Mouse (Mus musculus) right cerebral cortex, postnatal 25 days (tissue): ENCODE results near the gene Gm40193.

ENCODE experiments used
- DNase-seq: peaks from one replicate; pipeline ENCODE4 v3.0.0; 2022

Gm40193 gene

DNA sequence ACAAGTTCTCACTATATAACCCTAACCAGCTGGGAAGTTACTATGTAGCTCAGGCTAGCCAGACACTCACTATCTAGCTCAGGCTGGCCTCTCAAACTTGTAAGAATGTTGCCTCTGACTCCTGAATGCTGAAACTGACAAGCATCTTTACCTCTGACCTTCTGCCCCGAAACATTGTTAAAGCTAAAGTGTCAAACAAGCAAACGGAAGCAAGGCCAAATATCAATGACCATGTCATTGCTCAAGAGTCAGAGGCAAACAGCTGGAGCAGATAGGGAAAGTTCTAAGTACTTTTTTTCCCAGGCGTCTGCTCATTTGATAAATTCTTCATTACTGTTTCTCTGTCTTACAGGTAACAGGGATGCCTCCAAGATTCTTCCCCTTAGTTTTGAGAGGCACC is 30.7 kb downstream of the Gm40193 start:
- no peak for DNase-seq

DNA sequence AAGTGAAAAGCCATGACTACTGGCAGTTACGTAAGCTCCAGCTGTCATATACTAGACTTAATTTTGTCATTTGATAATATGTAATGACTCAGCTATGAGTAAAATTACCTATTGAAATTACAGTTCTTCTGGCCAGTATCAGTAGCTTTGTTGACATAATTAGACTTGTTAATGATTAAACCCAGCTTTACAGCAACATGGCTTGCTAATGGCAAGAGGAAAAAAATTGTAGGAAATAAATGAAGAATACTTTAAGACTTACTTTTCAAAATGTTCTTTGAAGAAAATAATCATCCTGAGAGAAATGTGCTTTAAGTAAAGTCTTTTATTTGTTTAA is 32.3 kb downstream of the Gm40193 start:
- no peak for DNase-seq

DNA sequence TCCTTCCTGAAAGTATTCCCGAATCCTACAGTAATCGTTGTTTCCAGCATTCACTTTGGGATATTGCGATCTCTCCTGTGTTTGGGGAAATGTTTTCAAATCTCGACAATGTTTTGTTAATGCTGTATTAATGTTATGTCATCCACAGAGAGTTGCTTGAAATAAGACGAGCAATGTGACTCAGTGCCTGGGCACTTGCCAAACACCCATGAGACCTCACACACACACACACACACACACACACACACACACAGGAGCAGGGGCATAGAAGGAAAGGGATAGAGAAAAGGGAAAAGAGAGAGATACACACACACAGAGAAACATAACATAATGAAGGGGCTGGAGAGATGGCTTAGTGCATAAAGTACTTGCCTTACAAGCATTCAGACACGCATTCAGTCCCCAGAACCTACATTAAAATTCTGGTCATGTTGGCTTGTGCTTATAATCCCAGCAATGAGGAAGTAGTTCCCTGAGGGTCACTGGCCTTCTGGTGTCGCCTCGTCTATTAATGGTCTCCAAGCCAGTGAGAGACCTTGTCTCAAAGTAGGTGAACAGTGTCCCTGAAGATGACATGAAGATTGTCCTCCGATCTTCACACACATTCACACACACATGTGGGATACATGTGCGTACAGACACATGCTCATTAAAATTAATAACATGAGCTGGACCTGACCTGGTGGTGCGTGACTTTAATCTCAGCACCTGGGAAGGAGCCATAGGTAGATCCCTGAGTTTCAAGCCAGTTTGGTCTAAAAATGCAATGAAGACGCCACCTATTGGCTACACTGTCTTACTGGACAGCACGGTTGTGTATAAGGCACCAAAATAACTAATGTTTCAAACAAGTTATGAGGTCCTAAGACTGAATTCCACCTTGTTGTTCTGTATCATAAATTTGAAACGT is 32.9 kb downstream of the Gm40193 start:
- no peak for DNase-seq

DNA sequence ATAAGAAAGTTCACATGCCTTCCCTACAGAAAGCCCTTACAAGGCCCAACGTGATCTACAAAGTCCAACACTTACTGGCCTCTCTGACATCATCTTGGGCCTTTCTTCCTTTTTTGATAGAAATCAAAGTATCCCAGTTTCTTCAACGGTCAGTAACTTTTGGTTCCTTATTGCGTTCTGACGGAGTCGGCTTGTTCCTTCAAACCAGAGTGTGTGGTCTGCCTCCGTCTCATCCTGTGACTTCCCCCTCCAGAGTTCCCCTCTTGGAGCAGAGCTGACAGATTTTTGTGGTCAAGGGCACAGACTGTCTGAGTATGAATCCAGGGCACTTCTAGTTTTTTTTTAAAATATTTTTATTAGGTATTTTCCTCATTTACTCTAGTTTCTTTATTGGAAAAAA is 43.1 kb downstream of the Gm40193 start:
- DNase-seq: no peak

DNA sequence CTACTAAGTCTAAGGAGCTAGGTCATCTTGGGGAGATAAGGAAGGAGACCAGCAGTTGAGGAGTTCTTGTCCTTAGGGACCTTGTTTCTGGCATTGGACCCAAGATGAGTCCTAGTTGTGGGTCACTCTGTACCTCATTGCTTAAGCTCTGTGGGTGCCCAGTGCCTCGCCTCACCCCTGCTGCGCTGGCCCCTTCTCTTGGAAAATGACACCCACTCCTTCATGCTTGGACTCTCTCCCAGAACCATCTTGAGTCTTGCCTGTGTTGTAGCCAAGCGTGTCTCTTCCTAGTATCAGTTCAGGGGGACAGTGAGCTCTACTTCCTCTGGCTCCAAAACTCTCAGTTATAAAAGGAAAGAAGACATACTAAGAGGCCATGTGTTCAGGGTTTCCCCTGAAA is 43.6 kb downstream of the Gm40193 start:
- no peak for DNase-seq

DNA sequence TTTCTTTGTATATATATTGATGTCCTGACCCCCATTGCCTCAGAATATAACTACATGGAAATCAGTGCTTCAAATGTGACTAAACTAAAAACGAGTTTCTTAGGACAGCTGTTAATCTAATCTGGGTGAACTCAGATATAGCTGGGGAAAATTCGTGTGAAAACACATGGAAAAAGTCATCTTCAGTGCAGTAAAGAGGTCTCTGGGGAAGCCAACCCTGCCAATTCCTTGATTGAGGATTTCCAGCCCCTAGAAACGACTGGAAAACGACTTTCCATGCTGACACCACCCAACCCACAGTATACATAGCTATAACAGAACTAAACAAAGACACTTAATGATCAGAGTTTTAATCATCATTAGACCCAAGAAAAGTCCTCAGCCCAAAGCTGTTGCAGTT is 44.9 kb downstream of the Gm40193 start:
- DNase-seq: no peak

DNA sequence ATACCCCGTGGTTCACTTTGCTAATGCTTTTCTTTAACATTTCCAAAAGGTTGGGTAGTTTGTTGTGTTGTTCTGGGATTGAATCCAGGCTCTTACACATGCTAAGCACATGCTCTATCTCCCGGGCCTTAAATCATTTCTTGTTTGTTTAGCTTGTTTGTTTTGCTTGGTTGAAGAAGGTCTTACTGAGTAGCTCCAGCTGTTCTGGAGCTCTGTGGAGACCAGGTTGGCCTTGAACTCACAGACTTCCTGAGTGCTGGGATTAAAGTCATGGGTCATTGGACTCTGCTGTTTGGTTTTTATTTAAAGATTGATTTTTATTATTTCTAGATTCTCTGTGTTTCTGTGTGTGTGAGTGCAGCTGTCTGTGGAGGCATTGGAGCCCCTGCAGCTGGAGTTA is 47.2 kb downstream of the Gm40193 start:
- DNase-seq: no peak
